Mouse (Mus musculus): Measurements from ENCODE around the gene Rsl1. TPM values are rescaled to one million over a fixed set of nuclear protein-coding genes. Genes with fewer than 3 reads are reported as not detected.

Gene Rsl1
- polyA plus RNA-seq, 1 experiment from 2014 or later = 6.1 TPM

- no peak overlapping the region for H3K27ac ChIP-seq (ENCODE audit: low read length)
- no peak overlapping the region for H3K9ac ChIP-seq (replicated peaks; ENCODE audit: low read depth, low read length)
- no peaks in the 10 kb centered on the region for H3K27me3 ChIP-seq (ENCODE audit: control insufficient read depth, insufficient read depth, low read length)
- no peak for ATAC-seq (ENCODE audit: insufficient number of reproducible peaks, insufficient read depth, low FRiP score, low read depth)
- no peak overlapping the region for H3K4me2 ChIP-seq (replicated peaks; ENCODE audit: low read depth, low read length)
- no peaks in the 10 kb centered on the region for H3K36me3 ChIP-seq (ENCODE audit: control insufficient read depth, insufficient read depth, low read length)
- H3K4me3 ChIP-seq (ENCODE audit: low read depth, low read length) = no peak overlapping the region
- 55% methylated on average over 4 of the region's 4 CpGs for WGBS
- no peaks in the 10 kb centered on the region for H3K9me3 ChIP-seq (ENCODE audit: control insufficient read depth, low read depth, low read length)
- no peaks in the 10 kb centered on the region for H3K4me1 ChIP-seq (ENCODE audit: control insufficient read depth, insufficient read depth, low read length)
Measured at GRCm38 (mm10) chr13:67214015-67214607, 41.1 kb downstream of the Rsl1 start.

Other genes with a start within 250 kb of the Rsl1 start
- 4.8 and 5.0 TPM in 2 replicates for gene Zfp712, start 112.0 kb upstream of the Rsl1 start, polyA plus RNA-seq (2014; fragmentation: Nextera tagmentation; extraction: Ambion mirVana)
- gene Zfp708, start 75.2 kb upstream of the Rsl1 start, polyA plus RNA-seq (2014; fragmentation: Nextera tagmentation; extraction: Ambion mirVana) = 6.6 and 7.6 TPM in 2 replicates
- 4.1 and 4.5 TPM in 2 replicates for gene Gm28557, start 64.6 kb upstream of the Rsl1 start, polyA plus RNA-seq (2014; fragmentation: Nextera tagmentation; extraction: Ambion mirVana)
- gene Rslcan18, start 56.9 kb upstream of the Rsl1 start, polyA plus RNA-seq (2014; fragmentation: Nextera tagmentation; extraction: Ambion mirVana) = 0.51 and 0.64 TPM in 2 replicates
- gene Zfp759, start 51.5 kb upstream of the Rsl1 start, polyA plus RNA-seq (2014; fragmentation: Nextera tagmentation; extraction: Ambion mirVana) = 2.3 and 3.0 TPM in 2 replicates
- 1.8 and 2.2 TPM in 2 replicates for gene Zfp455, start 21.3 kb downstream of the Rsl1 start, polyA plus RNA-seq (2014; fragmentation: Nextera tagmentation; extraction: Ambion mirVana)
- 3.2 TPM in 2 replicates for gene Zfp458, start 105.3 kb downstream of the Rsl1 start, polyA plus RNA-seq (2014; fragmentation: Nextera tagmentation; extraction: Ambion mirVana)
- gene Zfp457, start 133.3 kb downstream of the Rsl1 start, polyA plus RNA-seq (2014; fragmentation: Nextera tagmentation; extraction: Ambion mirVana) = 0.64 and 1.1 TPM in 2 replicates
- gene Zfp595, start 159.4 kb downstream of the Rsl1 start, polyA plus RNA-seq (2014; fragmentation: Nextera tagmentation; extraction: Ambion mirVana) = 2.8 and 3.4 TPM in 2 replicates
- not detected in 2 replicates for gene Gm28044, start 187.4 kb downstream of the Rsl1 start, polyA plus RNA-seq (2014; fragmentation: Nextera tagmentation; extraction: Ambion mirVana)
- gene Zfp953, start 187.4 kb downstream of the Rsl1 start, polyA plus RNA-seq (2014; fragmentation: Nextera tagmentation; extraction: Ambion mirVana) = 1.5 and 1.8 TPM in 2 replicates
- 0.62 and 0.91 TPM in 2 replicates for gene Gm28041, start 202.6 kb downstream of the Rsl1 start, polyA plus RNA-seq (2014; fragmentation: Nextera tagmentation; extraction: Ambion mirVana)
- 2.5 and 3.0 TPM in 2 replicates for gene Zfp456, start 202.6 kb downstream of the Rsl1 start, polyA plus RNA-seq (2014; fragmentation: Nextera tagmentation; extraction: Ambion mirVana)
- 6.0 and 7.3 TPM in 2 replicates for gene Zfp429, start 226.6 kb downstream of the Rsl1 start, polyA plus RNA-seq (2014; fragmentation: Nextera tagmentation; extraction: Ambion mirVana)
- 0.62 and 0.87 TPM in 2 replicates for gene Zfp459, start 248.2 kb downstream of the Rsl1 start, polyA plus RNA-seq (2014; fragmentation: Nextera tagmentation; extraction: Ambion mirVana)

Data from stomach, embryonic 14.5 days (tissue).